Mouse (Mus musculus): ENCODE results near the gene Hsd17b13.
"Not testable (repeated sequence)": the region's sequence is repeated elsewhere in the genome, so short reads cannot be mapped to it uniquely, and the experiment has no call there.

The Hsd17b13 gene

GRCm38 (mm10) chr5:103980705-103981560, 3.7 kb upstream of the Hsd17b13 start:
- no peak for DNase-seq (ENCODE audit: low spot score)

GRCm38 (mm10) chr5:103977907-103978570, 829 bp upstream of the Hsd17b13 start:
- no peak for DNase-seq (ENCODE audit: low spot score)

GRCm38 (mm10) chr5:103975736-103976135, 1.5 kb downstream of the Hsd17b13 start:
- DNase-seq (ENCODE audit: low spot score), result no peak

GRCm38 (mm10) chr5:103972801-103973200, 4.4 kb downstream of the Hsd17b13 start:
- no peak for DNase-seq (ENCODE audit: low spot score)

GRCm38 (mm10) chr5:103972379-103972778, 4.8 kb downstream of the Hsd17b13 start:
- no peak for DNase-seq (ENCODE audit: low spot score)

GRCm38 (mm10) chr5:103971051-103971450, 6.2 kb downstream of the Hsd17b13 start:
- no peak for DNase-seq (ENCODE audit: low spot score)

- DNase-seq (ENCODE audit: low spot score), result no peak
Observed at GRCm38 (mm10) chr5:103962935-103963429, 14.2 kb downstream of the Hsd17b13 start.

- no peak for DNase-seq (ENCODE audit: low spot score)
Observed at GRCm38 (mm10) chr5:103954638-103955037, 22.6 kb downstream of the Hsd17b13 start.

GRCm38 (mm10) chr5:103953135-103954083, 23.8 kb downstream of the Hsd17b13 start:
- DNase-seq (ENCODE audit: low spot score), result no peak

GRCm38 (mm10) chr5:103950138-103950537, 27.1 kb downstream of the Hsd17b13 start:
- DNase-seq (ENCODE audit: low spot score), result not testable (repeated sequence)

- no peak for DNase-seq (ENCODE audit: low spot score)
Observed at GRCm38 (mm10) chr5:103943183-103943582, 34.0 kb downstream of the Hsd17b13 start.

GRCm38 (mm10) chr5:103939856-103940255, 37.4 kb downstream of the Hsd17b13 start:
- no peak for DNase-seq (ENCODE audit: low spot score)

- no peak for DNase-seq (ENCODE audit: low spot score)
Observed at GRCm38 (mm10) chr5:103939350-103939652, 37.9 kb downstream of the Hsd17b13 start.

- no peak for DNase-seq (ENCODE audit: low spot score)
Observed at GRCm38 (mm10) chr5:103938547-103939349, 38.5 kb downstream of the Hsd17b13 start.

GRCm38 (mm10) chr5:103936906-103937589, 40.2 kb downstream of the Hsd17b13 start:
- peak; percentile 13 for DNase-seq (ENCODE audit: low spot score)

GRCm38 (mm10) chr5:103931924-103932323, 45.3 kb downstream of the Hsd17b13 start:
- DNase-seq (ENCODE audit: low spot score), result not testable (repeated sequence)

GRCm38 (mm10) chr5:103930511-103930910, 46.7 kb downstream of the Hsd17b13 start:
- DNase-seq (ENCODE audit: low spot score), result no peak

- DNase-seq (ENCODE audit: low spot score), result no peak
Observed at GRCm38 (mm10) chr5:103928196-103928550, 49.0 kb downstream of the Hsd17b13 start.

- DNase-seq (ENCODE audit: low spot score), result peak; percentile 80
Observed at GRCm38 (mm10) chr5:103927429-103928195, 49.6 kb downstream of the Hsd17b13 start.

- DNase-seq (ENCODE audit: low spot score), result peak; percentile 49
Observed at GRCm38 (mm10) chr5:103926398-103926797, 50.8 kb downstream of the Hsd17b13 start.

Data from c-Kit-positive CD71-positive TER-119-positive erythroid progenitor cells, embryonic 14.5 days (primary cell).